Mouse (Mus musculus): ENCODE data around the gene Neurog3.

DNA sequence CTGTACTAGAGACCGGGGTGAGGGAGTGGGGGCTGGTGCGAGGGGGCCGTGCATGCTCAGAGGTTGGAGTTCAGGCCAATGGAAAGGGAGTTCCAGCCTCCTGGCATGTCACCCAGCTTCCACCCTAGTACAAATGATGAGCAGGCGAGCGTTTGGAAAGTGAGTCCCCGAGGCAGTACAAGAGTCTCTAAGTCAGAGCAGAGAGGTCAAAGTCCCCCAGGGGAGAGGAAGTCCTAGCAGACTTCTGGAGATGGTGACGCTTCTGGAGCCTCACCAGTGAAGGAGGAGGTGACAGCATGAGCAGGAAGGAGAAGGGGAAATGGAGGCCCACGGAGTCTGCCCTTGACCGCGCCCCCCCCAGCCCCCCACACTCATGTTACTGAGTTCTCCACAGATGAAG lies 29.5 kb downstream of the Neurog3 start:
- TF ChIP-seq MAZ (IDR thresholded peaks at IDR 0.05; ENCODE audit: low read depth, low read length) (no peak), TBP (IDR thresholded peaks at IDR 0.05; ENCODE audit: low read depth, low read length) (no peak)

Measured in MEL (cell line).